Mouse (Mus musculus) urinary bladder, adult 18-20 months (tissue): ENCODE results near the gene Gprc5c.

ENCODE experiments used
- DNase-seq, 2 experiments: peaks; one replicate each; pipeline ENCODE4 v3.0.0; 2022; ENCODE audit warnings: low spot score in 2 of 2, mixed read lengths in 2 of 2

Gprc5c gene

GRCm38 (mm10) chr11:114843818-114844463 is 7.0 kb upstream of the Gprc5c start:
- DNase-seq, result no peak

- no peak for DNase-seq
Measured at GRCm38 (mm10) chr11:114844464-114845220, 6.3 kb upstream of the Gprc5c start.

GRCm38 (mm10) chr11:114846336-114846735 is 4.6 kb upstream of the Gprc5c start:
- no peak for DNase-seq

- no peak for DNase-seq
Measured at GRCm38 (mm10) chr11:114847008-114847407, 3.9 kb upstream of the Gprc5c start.

GRCm38 (mm10) chr11:114849572-114849971 is 1.4 kb upstream of the Gprc5c start:
- DNase-seq, result no peak

- DNase-seq, result no peak
Measured at GRCm38 (mm10) chr11:114850066-114850451, 893 bp upstream of the Gprc5c start.

- DNase-seq, result no peak
Measured at GRCm38 (mm10) chr11:114851269-114851607, 286 bp downstream of the Gprc5c start.

GRCm38 (mm10) chr11:114851608-114852310 is 807 bp downstream of the Gprc5c start:
- peak; percentile 31 to 64 for DNase-seq

GRCm38 (mm10) chr11:114852311-114853173 is 1.6 kb downstream of the Gprc5c start:
- DNase-seq, result peak in 1 of 2 experiments; percentile 49

GRCm38 (mm10) chr11:114853174-114853838 is 2.4 kb downstream of the Gprc5c start:
- DNase-seq, result no peak

GRCm38 (mm10) chr11:114854581-114854980 is 3.6 kb downstream of the Gprc5c start:
- no peak for DNase-seq

- DNase-seq, result no peak
Measured at GRCm38 (mm10) chr11:114856125-114856524, 5.2 kb downstream of the Gprc5c start.

- DNase-seq, result no peak
Measured at GRCm38 (mm10) chr11:114858641-114859040, 7.7 kb downstream of the Gprc5c start.

- no peak for DNase-seq
Measured at GRCm38 (mm10) chr11:114861057-114861456, 10.1 kb downstream of the Gprc5c start.

- no peak for DNase-seq
Measured at GRCm38 (mm10) chr11:114862687-114863086, 11.7 kb downstream of the Gprc5c start.

- DNase-seq, result no peak
Measured at GRCm38 (mm10) chr11:114863918-114864420, 13.0 kb downstream of the Gprc5c start.

GRCm38 (mm10) chr11:114865999-114866398 is 15.0 kb downstream of the Gprc5c start:
- no peak for DNase-seq

GRCm38 (mm10) chr11:114866486-114867360 is 15.8 kb downstream of the Gprc5c start:
- no peak for DNase-seq

GRCm38 (mm10) chr11:114867361-114868235 is 16.6 kb downstream of the Gprc5c start:
- no peak for DNase-seq
